Mouse (Mus musculus): ENCODE data around the gene Tns1. TPM values are rescaled to one million over a fixed set of nuclear protein-coding genes. Genes with fewer than 3 reads are reported as not detected.

Tns1 gene
- polyA plus RNA-seq, 1 experiment = 6.5 TPM

GRCm38 (mm10) chr1:74000810-74001448 is 123.3 kb downstream of the Tns1 start:
- Histone ChIP-seq H3K36me3 (ENCODE audit: control insufficient read depth, insufficient read depth, low read length, poor library complexity, severe bottlenecking) (no peaks in the 10 kb centered on the region), H3K4me1 (ENCODE audit: control insufficient read depth, insufficient read depth, low read length) (no peaks in the 10 kb centered on the region), H3K9ac (ENCODE audit: low read depth, poor library complexity, severe bottlenecking) (no peak overlapping the region), H3K4me3 (ENCODE audit: low read depth, low read length) (no peak overlapping the region), H3K27me3 (ENCODE audit: control insufficient read depth, insufficient read depth, low read length, poor library complexity, severe bottlenecking) (no peaks in the 10 kb centered on the region), H3K27ac (ENCODE audit: insufficient read depth, low read length) (no peak overlapping the region), H3K9me3 (replicated peaks; ENCODE audit: control insufficient read depth, insufficient read depth, low read length, poor library complexity, severe bottlenecking) (no peaks in the 10 kb centered on the region)
- TF ChIP-seq POLR2A (IDR thresholded peaks at IDR 0.05; ENCODE audit: insufficient read depth, low read length) = no peak
- no peak for TF ChIP-seq CTCF (IDR thresholded peaks at IDR 0.05; ENCODE audit: low read depth, low read length)
- no peak for TF ChIP-seq EP300 (IDR thresholded peaks at IDR 0.05; ENCODE audit: insufficient read depth, low read depth, low read length)

- Histone ChIP-seq H3K36me3 (ENCODE audit: control insufficient read depth, insufficient read depth, low read length, poor library complexity, severe bottlenecking) (no peaks in the 10 kb centered on the region), H3K27me3 (ENCODE audit: control insufficient read depth, insufficient read depth, low read length, poor library complexity, severe bottlenecking) (no peaks in the 10 kb centered on the region), H3K9ac (ENCODE audit: low read depth, poor library complexity, severe bottlenecking) (no peak overlapping the region), H3K27ac (ENCODE audit: insufficient read depth, low read length) (no peak overlapping the region), H3K4me1 (ENCODE audit: control insufficient read depth, insufficient read depth, low read length) (no peaks in the 10 kb centered on the region), H3K9me3 (replicated peaks; ENCODE audit: control insufficient read depth, insufficient read depth, low read length, poor library complexity, severe bottlenecking) (no peaks in the 10 kb centered on the region), H3K4me3 (ENCODE audit: low read depth, low read length) (no peak overlapping the region)
- TF ChIP-seq CTCF (IDR thresholded peaks at IDR 0.05; ENCODE audit: low read depth, low read length) = no peak
- TF ChIP-seq POLR2A (IDR thresholded peaks at IDR 0.05; ENCODE audit: insufficient read depth, low read length) = no peak
- TF ChIP-seq EP300 (IDR thresholded peaks at IDR 0.05; ENCODE audit: insufficient read depth, low read depth, low read length) = no peak
Observed at GRCm38 (mm10) chr1:74000191-74000651, 124.0 kb downstream of the Tns1 start.

- Histone ChIP-seq H3K27me3 (ENCODE audit: control insufficient read depth, insufficient read depth, low read length, poor library complexity, severe bottlenecking) (no peaks in the 10 kb centered on the region), H3K4me3 (ENCODE audit: low read depth, low read length) (no peak overlapping the region), H3K36me3 (ENCODE audit: control insufficient read depth, insufficient read depth, low read length, poor library complexity, severe bottlenecking) (no peaks in the 10 kb centered on the region), H3K9me3 (replicated peaks; ENCODE audit: control insufficient read depth, insufficient read depth, low read length, poor library complexity, severe bottlenecking) (no peaks in the 10 kb centered on the region), H3K27ac (ENCODE audit: insufficient read depth, low read length) (no peak overlapping the region), H3K4me1 (ENCODE audit: control insufficient read depth, insufficient read depth, low read length) (no peaks in the 10 kb centered on the region), H3K9ac (ENCODE audit: low read depth, poor library complexity, severe bottlenecking) (no peak overlapping the region)
- TF ChIP-seq POLR2A (IDR thresholded peaks at IDR 0.05; ENCODE audit: insufficient read depth, low read length) (no peak), EP300 (IDR thresholded peaks at IDR 0.05; ENCODE audit: insufficient read depth, low read depth, low read length) (no peak), CTCF (IDR thresholded peaks at IDR 0.05; ENCODE audit: low read depth, low read length) (no peak)
Observed at GRCm38 (mm10) chr1:73999533-73999932, 124.7 kb downstream of the Tns1 start.

- Histone ChIP-seq H3K27ac (ENCODE audit: insufficient read depth, low read length) (no peak overlapping the region), H3K9ac (ENCODE audit: low read depth, poor library complexity, severe bottlenecking) (no peak overlapping the region), H3K36me3 (ENCODE audit: control insufficient read depth, insufficient read depth, low read length, poor library complexity, severe bottlenecking) (no peaks in the 10 kb centered on the region), H3K4me3 (ENCODE audit: low read depth, low read length) (no peak overlapping the region), H3K9me3 (replicated peaks; ENCODE audit: control insufficient read depth, insufficient read depth, low read length, poor library complexity, severe bottlenecking) (no peaks in the 10 kb centered on the region), H3K27me3 (ENCODE audit: control insufficient read depth, insufficient read depth, low read length, poor library complexity, severe bottlenecking) (no peaks in the 10 kb centered on the region), H3K4me1 (ENCODE audit: control insufficient read depth, insufficient read depth, low read length) (no peaks in the 10 kb centered on the region)
- TF ChIP-seq CTCF (IDR thresholded peaks at IDR 0.05; ENCODE audit: low read depth, low read length) (no peak), EP300 (IDR thresholded peaks at IDR 0.05; ENCODE audit: insufficient read depth, low read depth, low read length) (no peak), POLR2A (IDR thresholded peaks at IDR 0.05; ENCODE audit: insufficient read depth, low read length) (no peak)
Observed at GRCm38 (mm10) chr1:73998925-73999375, 125.3 kb downstream of the Tns1 start.

- no peaks in the 10 kb centered on the region for H3K27me3 ChIP-seq (ENCODE audit: control insufficient read depth, insufficient read depth, low read length, poor library complexity, severe bottlenecking)
- no peaks in the 10 kb centered on the region for H3K4me1 ChIP-seq (ENCODE audit: control insufficient read depth, insufficient read depth, low read length)
- no peak overlapping the region for H3K4me3 ChIP-seq (ENCODE audit: low read depth, low read length)
- TF ChIP-seq CTCF (IDR thresholded peaks at IDR 0.05; ENCODE audit: low read depth, low read length) (no peak), POLR2A (IDR thresholded peaks at IDR 0.05; ENCODE audit: insufficient read depth, low read length) (no peak), EP300 (IDR thresholded peaks at IDR 0.05; ENCODE audit: insufficient read depth, low read depth, low read length) (no peak)
- H3K9me3 ChIP-seq (replicated peaks; ENCODE audit: control insufficient read depth, insufficient read depth, low read length, poor library complexity, severe bottlenecking) = no peaks in the 10 kb centered on the region
- no peaks in the 10 kb centered on the region for H3K36me3 ChIP-seq (ENCODE audit: control insufficient read depth, insufficient read depth, low read length, poor library complexity, severe bottlenecking)
- H3K9ac ChIP-seq (ENCODE audit: low read depth, poor library complexity, severe bottlenecking) = no peak overlapping the region
- H3K27ac ChIP-seq (ENCODE audit: insufficient read depth, low read length) = no peak overlapping the region
Observed at GRCm38 (mm10) chr1:73998131-73998865, 126.0 kb downstream of the Tns1 start.

GRCm38 (mm10) chr1:73997341-73997740 is 126.9 kb downstream of the Tns1 start:
- Histone ChIP-seq H3K9me3 (replicated peaks; ENCODE audit: control insufficient read depth, insufficient read depth, low read length, poor library complexity, severe bottlenecking) (no peaks in the 10 kb centered on the region), H3K4me3 (ENCODE audit: low read depth, low read length) (no peak overlapping the region), H3K9ac (ENCODE audit: low read depth, poor library complexity, severe bottlenecking) (no peak overlapping the region), H3K27me3 (ENCODE audit: control insufficient read depth, insufficient read depth, low read length, poor library complexity, severe bottlenecking) (no peaks in the 10 kb centered on the region), H3K36me3 (ENCODE audit: control insufficient read depth, insufficient read depth, low read length, poor library complexity, severe bottlenecking) (no peaks in the 10 kb centered on the region), H3K4me1 (ENCODE audit: control insufficient read depth, insufficient read depth, low read length) (no peaks in the 10 kb centered on the region), H3K27ac (ENCODE audit: insufficient read depth, low read length) (no peak overlapping the region)
- TF ChIP-seq POLR2A (IDR thresholded peaks at IDR 0.05; ENCODE audit: insufficient read depth, low read length) = no peak
- no peak for TF ChIP-seq EP300 (IDR thresholded peaks at IDR 0.05; ENCODE audit: insufficient read depth, low read depth, low read length)
- TF ChIP-seq CTCF (IDR thresholded peaks at IDR 0.05; ENCODE audit: low read depth, low read length) = no peak

Measured in ES-Bruce4 (cell line).